Mouse (Mus musculus) heart, embryonic 14.5 days (tissue): ENCODE measurements around the gene Nop58. TPM values are rescaled to one million over a fixed set of nuclear protein-coding genes. Genes with fewer than 3 reads are reported as not detected.
A peak's percentile ranks its signal among the peaks of the same experiment; 100 is the strongest.
"Not testable (repeated sequence)": the region's sequence is repeated elsewhere in the genome, so short reads cannot be mapped to it uniquely, and the experiment has no call there.

Experiments used
- ATAC-seq: fragments of 200-750 bp; cut with Nextera tagmentation; 2 replicates; pipeline ENCODE4 v1.8.0; 2017; ENCODE audit warnings: low read depth, moderate TSS enrichment; ENCODE audit not compliant: insufficient number of reproducible peaks, insufficient read depth, low FRiP score
- H3K27ac ChIP-seq, 2 experiments: fragments of 200-500 bp in 1 of 2; fragments of 300-500 bp in 1 of 2; sonication (generic) in 1 of 2; replicated peaks in 1 of 2; 2 replicates each; pipeline ENCODE4 v1.5.1; 2012 to 2014; ENCODE audit warnings: low read depth in 2 of 2, low read length in 2 of 2, control low read depth in 1 of 2, mild to moderate bottlenecking in 1 of 2, mixed read lengths in 1 of 2; ENCODE audit not compliant: control insufficient read depth in 1 of 2, insufficient read depth in 1 of 2
- H3K27me3 ChIP-seq: fragments of 300-500 bp; sonication (generic); 2 replicates; pipeline ENCODE4 v1.6.1; 2014; ENCODE audit warnings: mild to moderate bottlenecking, low read length, control low read depth; ENCODE audit not compliant: control insufficient read depth, insufficient read depth
- H3K36me3 ChIP-seq: fragments of 300-500 bp; sonication (generic); 2 replicates; pipeline ENCODE4 v1.6.1; 2014; ENCODE audit warnings: mild to moderate bottlenecking, control low read depth, low read length, mixed read lengths; ENCODE audit not compliant: control insufficient read depth, insufficient read depth
- H3K4me1 ChIP-seq, 2 experiments: fragments of 200-500 bp in 1 of 2; fragments of 300-500 bp in 1 of 2; sonication (generic) in 1 of 2; 2 replicates each; pipeline ENCODE4 v1.6.1; 2012 to 2014; ENCODE audit warnings: low read length in 2 of 2, control low read depth in 1 of 2, mixed read lengths in 1 of 2; ENCODE audit not compliant: control insufficient read depth in 2 of 2, insufficient read depth in 2 of 2
- H3K4me2 ChIP-seq: fragments of 300-500 bp; sonication (generic); 2 replicates; pipeline ENCODE4 v1.6.1; 2014; ENCODE audit warnings: mild to moderate bottlenecking, low read length
- H3K4me3 ChIP-seq, 2 experiments: fragments of 200-500 bp in 1 of 2; fragments of 300-500 bp in 1 of 2; sonication (generic) in 1 of 2; 2 replicates each; pipeline ENCODE4 v1.5.1; 2012 to 2014; ENCODE audit warnings: low read length in 2 of 2, mild to moderate bottlenecking in 2 of 2, control low read depth in 1 of 2, low read depth in 1 of 2, moderate library complexity in 1 of 2; ENCODE audit not compliant: control insufficient read depth in 1 of 2, insufficient read depth in 1 of 2
- H3K9ac ChIP-seq: fragments of 300-500 bp; sonication (generic); 2 replicates; pipeline ENCODE4 v1.6.1; 2014; ENCODE audit warnings: mild to moderate bottlenecking, low read length
- H3K9me3 ChIP-seq: fragments of 300-500 bp; sonication (generic); 2 replicates; pipeline ENCODE4 v1.6.1; 2016; ENCODE audit warnings: low read length, control low read depth; ENCODE audit not compliant: control insufficient read depth
- WGBS: fragments of 180-500 bp; shearing (Covaris S2); extraction: QIAGEN DNeasy Blood & Tissue Kit; methylation state at CpG from one replicate; pipeline ENCODE4 v1.1.7; 2014; 5-methylcytosine and 5-hydroxymethylcytosine counted together
- polyA plus RNA-seq: library from polyadenylated mRNA; unstranded; fragments of >200 nt; fragmentation: Nextera tagmentation; extraction: Ambion mirVana; gene quantifications from 2 replicates; pipeline ENCODE4 v1.2.1, GENCODE M21; 2014

Gene Nop58
- polyA plus RNA-seq, 1 experiment from 2014 or later: 120 TPM

DNA sequence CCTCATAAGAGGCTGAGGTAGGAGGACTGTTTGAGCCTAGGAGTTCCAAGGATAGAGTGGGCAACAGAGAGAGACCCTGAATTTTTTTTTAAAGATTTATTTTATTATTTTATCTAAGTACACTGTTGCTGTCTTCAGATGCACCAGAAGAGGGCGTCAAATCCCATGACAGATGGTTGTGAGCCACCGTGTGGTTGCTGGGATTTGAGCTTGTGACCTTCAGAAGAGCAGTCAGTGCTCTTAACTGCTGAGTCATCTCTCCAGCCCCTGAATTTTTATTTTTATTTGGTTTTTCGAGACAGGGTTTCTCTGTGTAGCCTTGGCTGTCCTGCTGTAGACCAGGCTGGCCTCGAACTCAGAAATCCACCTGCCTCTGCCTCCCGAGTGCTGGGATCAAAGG lies 65.0 kb downstream of the Nop58 start:
- H3K27me3 ChIP-seq, H3K27ac ChIP-seq, H3K4me3 ChIP-seq, H3K9me3 ChIP-seq, H3K4me2 ChIP-seq, H3K9ac ChIP-seq, H3K4me1 ChIP-seq, H3K36me3 ChIP-seq, ATAC-seq: not testable (repeated sequence)
- WGBS: 68% methylated on average over 5 of the region's 5 CpGs

DNA sequence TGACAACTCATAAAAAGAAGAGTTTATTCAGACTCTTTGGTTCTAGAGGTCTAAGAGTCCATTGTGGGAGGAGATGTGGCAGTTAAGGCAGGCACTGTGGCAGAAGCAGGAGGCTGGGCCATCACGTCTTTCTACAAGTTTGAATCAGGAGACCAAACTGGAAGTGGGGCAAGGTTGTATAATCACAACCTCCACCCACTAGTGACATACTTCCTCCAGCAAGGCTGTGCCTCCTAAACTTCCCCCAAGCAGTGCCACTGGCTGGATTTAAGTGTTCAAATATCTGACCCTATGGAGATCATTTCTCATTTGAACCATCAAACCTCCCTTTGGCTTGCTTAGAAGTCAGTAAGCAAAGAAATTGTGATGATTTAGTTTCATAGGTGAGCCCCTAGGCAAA lies 70.5 kb downstream of the Nop58 start:
- Histone ChIP-seq H3K4me1 (no peaks in the 10 kb centered on the region), H3K4me3 (no peak overlapping the region), H3K9me3 (no peaks in the 10 kb centered on the region), H3K4me2 (no peak overlapping the region), H3K27ac (no peak overlapping the region), H3K27me3 (no peaks in the 10 kb centered on the region), H3K9ac (no peak overlapping the region), H3K36me3 (no peaks in the 10 kb centered on the region)
- no peak for ATAC-seq
- 69% methylated on average over 1 of the region's 1 CpGs for WGBS

DNA sequence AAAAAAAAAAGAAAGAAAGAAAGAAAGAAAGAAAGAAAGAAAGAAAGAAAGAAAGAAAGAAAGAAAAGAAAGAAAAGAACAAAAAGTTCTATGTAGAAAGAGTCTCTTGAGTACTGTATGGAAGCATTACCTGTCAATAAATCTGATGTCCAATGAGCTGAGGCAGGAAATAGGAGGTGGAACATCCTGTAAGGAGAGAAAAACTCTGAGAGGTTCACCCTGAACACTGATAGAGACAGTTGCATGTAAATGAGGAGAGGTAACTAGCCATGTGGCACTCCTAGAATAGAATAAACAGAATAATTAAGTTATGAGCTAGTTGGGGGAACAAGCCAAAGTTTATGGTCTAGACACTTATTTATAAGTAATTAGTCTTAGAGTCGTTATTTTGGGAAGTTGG lies 73.6 kb downstream of the Nop58 start:
- H3K4me3 ChIP-seq: no peak overlapping the region
- H3K9me3 ChIP-seq: no peaks in the 10 kb centered on the region
- H3K27me3 ChIP-seq: no peaks in the 10 kb centered on the region
- no peak for ATAC-seq
- WGBS: 92% methylated on average over 1 of the region's 1 CpGs
- no peak overlapping the region for H3K9ac ChIP-seq
- H3K27ac ChIP-seq: no peak overlapping the region
- H3K4me2 ChIP-seq: no peak overlapping the region
- H3K4me1 ChIP-seq: peaks cover 0 to 2% of the 10 kb centered on the region in 2 experiments; a peak in 2 of 4 replicates
- no peaks in the 10 kb centered on the region for H3K36me3 ChIP-seq

DNA sequence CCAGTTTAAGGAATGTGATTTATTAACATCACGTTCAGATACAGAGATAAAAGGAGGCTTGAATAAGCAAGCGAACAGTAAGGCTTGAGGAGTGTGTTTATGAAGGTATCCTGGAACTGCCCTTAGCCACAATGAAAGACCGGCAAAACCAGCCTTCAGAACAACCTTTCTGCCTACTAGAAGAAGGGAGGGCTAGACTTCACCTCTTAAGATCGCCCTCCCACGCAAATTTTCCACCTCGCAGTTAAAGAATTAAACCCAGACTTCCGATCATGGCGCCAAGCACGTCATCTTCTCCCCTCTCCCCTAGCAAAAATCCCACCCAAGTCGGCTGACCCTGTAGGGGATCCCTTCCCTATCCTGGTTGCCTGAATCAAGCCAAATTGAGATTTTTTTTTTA lies 77.4 kb downstream of the Nop58 start:
- Histone ChIP-seq H3K4me1 (peaks cover 2 to 9% of the 10 kb centered on the region in 2 experiments), H3K27me3 (no peaks in the 10 kb centered on the region), H3K4me3 (peak overlapping the region; percentile 73 to 96), H3K9ac (peak overlapping the region; percentile 97), H3K36me3 (no peaks in the 10 kb centered on the region), H3K9me3 (no peaks in the 10 kb centered on the region), H3K4me2 (peak overlapping the region; percentile 92), H3K27ac (peak overlapping the region; percentile 97 to 98)
- no peak for ATAC-seq
- 8% methylated on average over 10 of the region's 10 CpGs for WGBS

DNA sequence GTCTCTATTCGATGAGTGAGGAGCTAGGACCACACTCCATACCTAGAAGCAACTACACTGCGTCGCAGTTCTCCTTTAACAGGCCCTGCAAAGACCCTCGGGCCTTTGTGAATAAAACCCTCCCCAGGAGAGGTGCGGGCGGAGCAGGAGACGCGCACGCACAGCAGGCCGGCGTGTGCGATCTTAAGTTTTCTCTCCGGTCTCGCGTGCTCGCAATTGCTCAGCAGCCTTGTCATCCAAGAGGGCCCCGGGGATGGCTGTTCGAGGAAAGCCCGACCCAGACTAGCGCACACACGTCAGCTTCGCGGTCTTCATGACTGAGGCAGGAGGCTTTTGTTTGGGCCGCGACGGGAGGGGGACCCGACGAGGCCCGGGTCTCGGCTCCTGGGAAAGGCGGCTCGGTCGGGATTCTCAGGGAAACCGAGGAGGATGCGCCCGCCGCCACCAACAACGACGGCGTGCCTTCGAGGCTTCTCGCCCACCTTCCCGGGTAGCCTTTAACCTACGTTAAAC lies 77.9 kb downstream of the Nop58 start:
- no peaks in the 10 kb centered on the region for H3K27me3 ChIP-seq
- WGBS: under 1% methylated on average over 44 of the region's 44 CpGs
- H3K4me1 ChIP-seq: peaks cover 2 to 9% of the 10 kb centered on the region in 2 experiments
- no peaks in the 10 kb centered on the region for H3K36me3 ChIP-seq
- no peaks in the 10 kb centered on the region for H3K9me3 ChIP-seq
- peak; percentile 12 for ATAC-seq
- peak overlapping the region; percentile 73 to 96 for H3K4me3 ChIP-seq
- H3K4me2 ChIP-seq: peak overlapping the region; percentile 92
- peak overlapping the region; percentile 97 for H3K9ac ChIP-seq
- H3K27ac ChIP-seq: peak overlapping the region; percentile 97 to 98

DNA sequence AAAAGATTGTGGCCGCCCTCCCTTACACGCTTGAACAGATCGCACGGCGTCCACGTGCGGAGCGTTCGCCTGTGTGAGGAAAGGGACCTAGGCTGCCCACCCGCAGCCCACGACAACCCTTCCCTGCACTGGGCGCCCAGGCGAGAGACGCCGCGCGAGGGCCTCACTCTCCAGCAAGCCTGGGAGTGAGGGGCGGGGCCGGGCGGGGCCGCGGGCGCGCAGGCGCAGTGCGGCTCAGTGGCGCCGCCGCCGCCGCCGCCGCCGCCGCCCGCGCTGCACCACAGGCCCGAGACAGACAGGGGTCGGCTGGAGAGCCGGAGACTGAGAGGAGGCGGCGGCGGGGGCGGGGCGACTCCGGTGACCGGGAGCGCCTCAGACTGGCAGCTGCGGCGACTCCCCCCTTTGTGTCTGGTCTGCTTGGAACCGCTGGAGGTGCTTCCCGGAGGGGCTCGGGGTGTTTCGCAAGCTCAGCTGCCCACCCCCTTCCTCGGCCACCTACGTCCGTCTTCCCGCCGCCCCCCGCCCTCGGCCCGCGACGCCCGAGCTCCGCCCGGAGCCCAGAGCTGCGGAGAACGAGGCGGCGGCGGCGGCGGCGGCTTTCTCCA lies 78.5 kb downstream of the Nop58 start, which contains the start of gene Bmpr2:
Gene Bmpr2 (plus strand): TSS at position 237 of the 605 bp plus-strand sequence.
- Histone ChIP-seq H3K9ac (peak within 1 kb of the TSS; percentile 97), H3K27me3 (no peaks in the 10 kb centered on the region), H3K4me1 (peaks cover 2 to 9% of the 10 kb centered on the region in 2 experiments), H3K27ac (peak within 1 kb of the TSS; percentile 98), H3K36me3 (no peaks in the 10 kb centered on the region), H3K4me3 (peak within 1 kb of the TSS; percentile 73 to 96), H3K4me2 (peak within 1 kb of the TSS; percentile 92), H3K9me3 (no peaks in the 10 kb centered on the region)
- WGBS: under 1% methylated on average over 48 of the region's 75 CpGs
- ATAC-seq: peak; percentile 91

DNA sequence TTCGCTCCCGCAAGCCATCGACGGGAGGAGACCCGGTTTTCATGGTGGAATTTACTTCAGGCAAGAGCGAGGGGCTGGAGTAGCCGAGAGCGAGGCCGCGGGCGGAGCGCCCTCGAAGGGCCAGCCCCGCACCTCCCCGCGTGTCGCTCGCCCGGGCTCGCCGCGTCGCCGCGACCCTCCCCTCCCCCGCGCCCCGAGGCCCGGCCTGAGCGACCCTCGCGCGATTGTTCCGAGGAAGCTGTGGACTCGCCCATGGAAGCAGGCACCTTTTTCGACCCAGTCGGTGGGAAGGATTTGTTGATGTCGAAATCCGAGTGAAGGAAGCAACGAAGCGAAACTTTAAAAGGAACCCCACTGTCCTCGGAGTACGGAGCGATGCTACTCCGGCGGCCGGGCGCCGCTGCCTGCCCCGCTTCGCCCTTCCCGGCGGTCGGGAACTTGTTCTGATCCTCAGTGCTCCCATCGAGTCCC lies 79.0 kb downstream of the Nop58 start:
- Histone ChIP-seq H3K9me3 (no peaks in the 10 kb centered on the region), H3K4me3 (peak overlapping the region; percentile 73 to 96), H3K4me2 (peak overlapping the region; percentile 92), H3K4me1 (peaks cover 2 to 9% of the 10 kb centered on the region in 2 experiments), H3K27ac (peak overlapping the region; percentile 98), H3K36me3 (no peaks in the 10 kb centered on the region), H3K27me3 (no peaks in the 10 kb centered on the region), H3K9ac (peak overlapping the region; percentile 97)
- WGBS: under 1% methylated on average over 54 of the region's 55 CpGs
- ATAC-seq: peak; percentile 67
